Mouse (Mus musculus) G1E (cell line): Measurements from ENCODE around the gene Tmem156. TPM values are rescaled to one million over a fixed set of nuclear protein-coding genes. Genes with fewer than 3 reads are reported as not detected.

Experiments
- ATAC-seq: 2 replicates; pipeline ENCODE4 v1.8.0; 2016; ENCODE audit warnings: mild to moderate bottlenecking; ENCODE audit not compliant: insufficient number of reproducible peaks, poor library complexity, low FRiP score, severe bottlenecking; ENCODE audit errors: extremely low read depth
- DNase-seq: peaks from one replicate; pipeline ENCODE4 v3.0.0; 2012; ENCODE audit warnings: low spot score
- H3K27me3 ChIP-seq: 2 replicates; pipeline ENCODE4 v1.6.1; 2012; ENCODE audit warnings: mild to moderate bottlenecking, low read length, inconsistent platforms; ENCODE audit not compliant: insufficient read depth
- H3K36me3 ChIP-seq: replicated peaks from 2 replicates; pipeline ENCODE3; 2012; ENCODE audit warnings: mild to moderate bottlenecking, inconsistent platforms
- H3K4me1 ChIP-seq: 2 replicates; pipeline ENCODE4 v1.6.1; 2012; ENCODE audit warnings: low read depth, low read length, inconsistent platforms, mixed read lengths; ENCODE audit not compliant: insufficient read depth
- H3K4me3 ChIP-seq: 2 replicates; pipeline ENCODE4 v1.5.1; 2012; ENCODE audit warnings: low read depth, mild to moderate bottlenecking, inconsistent platforms, low read length, moderate library complexity, mixed read lengths
- H3K9me3 ChIP-seq: replicated peaks from 2 replicates; pipeline ENCODE4 v1.6.1; 2012; ENCODE audit warnings: inconsistent platforms
- CTCF ChIP-seq: IDR thresholded peaks from 2 replicates; pipeline ENCODE4 v1.5.1; 2012; ENCODE audit warnings: low read depth, low read length, inconsistent platforms, mixed read lengths
- GATA1 ChIP-seq: IDR thresholded peaks from 2 replicates; pipeline ENCODE4 v1.6.1; 2012; ENCODE audit warnings: borderline replicate concordance, low read length, inconsistent platforms, mixed read lengths
- GATA2 ChIP-seq: IDR thresholded peaks from 2 replicates; pipeline ENCODE4 v1.6.1; 2012; ENCODE audit warnings: low read depth, low read length, inconsistent platforms, borderline replicate concordance
- POLR2AphosphoS5 ChIP-seq: IDR thresholded peaks from 2 replicates; pipeline ENCODE4 v1.6.1; 2012; ENCODE audit warnings: low read depth, low read length, inconsistent platforms; ENCODE audit not compliant: insufficient replicate concordance
- TAL1 ChIP-seq: conservative IDR thresholded peaks from 2 replicates; pipeline ENCODE4 v1.6.1; 2012; ENCODE audit warnings: low read depth, low read length, inconsistent platforms, mixed read lengths
- polyA plus RNA-seq: library from polyadenylated mRNA; stranded (reverse); fragments of >175 nt; gene quantifications from 2 replicates; pipeline ENCODE4 v1.2.3, GENCODE M21; 2012
- total RNA-seq, 2 experiments: library from RNA; stranded (forward) in 1 of 2; stranded (reverse) in 1 of 2; fragments of 200-1000 nt in 1 of 2; fragments of >200 nt in 1 of 2; fragmentation: Nextera tagmentation in 1 of 2; gene quantifications; 2 replicates each; pipeline ENCODE4 v1.2.3; 2014 to 2017

Tmem156 gene
- total RNA-seq (2014; fragmentation: Nextera tagmentation) (0.78 TPM in 1 of 2 replicates, not detected in the other), total RNA-seq (2017) (2.6 and 2.7 TPM in 2 replicates), polyA plus RNA-seq (not detected in 2 replicates)

DNA sequence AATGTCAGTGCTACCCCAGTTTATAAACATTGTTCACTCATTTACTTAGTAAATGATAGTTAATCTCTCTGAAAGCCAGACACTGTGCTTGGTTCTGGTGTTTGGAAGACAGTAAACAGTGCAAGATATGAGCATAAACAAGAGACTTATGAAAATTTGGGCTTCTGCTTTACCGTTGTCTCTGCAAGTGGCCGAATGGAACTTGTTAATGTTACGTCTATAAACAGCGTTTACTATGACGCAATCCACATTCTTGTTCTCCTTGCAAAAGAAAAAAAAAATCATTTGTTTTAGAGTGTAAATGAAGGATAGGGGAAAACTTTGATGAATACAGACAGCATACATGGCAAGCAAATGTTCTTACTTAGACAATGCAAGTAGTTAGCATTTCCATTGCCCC, at the start of gene Tmem156:
Tmem156 (minus strand) TSS at position 212 of the 400 bp plus-strand sequence.
- no peaks in the 10 kb centered on the region for H3K4me1 ChIP-seq
- DNase-seq, result no peak
- no peaks in the 10 kb centered on the region for H3K36me3 ChIP-seq
- ATAC-seq, result no peak
- no peaks in the 10 kb centered on the region for H3K27me3 ChIP-seq
- no peaks in the 10 kb centered on the region for H3K9me3 ChIP-seq
- no peak for TF ChIP-seq GATA2
- TF ChIP-seq CTCF, result no peak
- no peak for TF ChIP-seq POLR2AphosphoS5
- no peak for TF ChIP-seq TAL1
- no peak for TF ChIP-seq GATA1
- no peak within 1 kb of the TSS for H3K4me3 ChIP-seq

DNA sequence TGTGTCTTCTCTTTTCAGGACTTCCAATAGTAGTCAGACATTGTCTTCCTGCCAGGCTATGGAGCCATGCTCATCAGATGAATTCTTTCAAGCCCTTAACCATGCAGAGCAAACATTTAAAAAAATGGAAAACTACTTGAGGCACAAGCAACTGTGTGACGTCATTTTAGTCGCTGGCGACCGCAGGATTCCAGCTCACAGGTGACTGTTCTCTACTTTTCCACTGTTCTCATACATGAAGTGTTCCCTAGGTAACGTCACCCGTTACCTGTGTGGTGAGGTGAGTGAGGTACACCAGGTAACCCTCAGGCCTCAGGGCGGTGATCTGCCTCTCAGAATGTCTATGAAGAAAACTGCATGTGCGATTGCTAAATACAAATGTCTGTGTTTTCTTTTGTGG, 49.3 kb upstream of the Tmem156 start:
- H3K4me1 ChIP-seq, result no peaks in the 10 kb centered on the region
- peaks cover 6% of the 10 kb centered on the region for H3K27me3 ChIP-seq
- DNase-seq, result no peak
- no peak for ATAC-seq
- no peak overlapping the region for H3K4me3 ChIP-seq
- no peaks in the 10 kb centered on the region for H3K36me3 ChIP-seq
- H3K9me3 ChIP-seq, result no peaks in the 10 kb centered on the region
- TF ChIP-seq POLR2AphosphoS5 (no peak), GATA2 (no peak), CTCF (no peak), GATA1 (no peak), TAL1 (no peak)

DNA sequence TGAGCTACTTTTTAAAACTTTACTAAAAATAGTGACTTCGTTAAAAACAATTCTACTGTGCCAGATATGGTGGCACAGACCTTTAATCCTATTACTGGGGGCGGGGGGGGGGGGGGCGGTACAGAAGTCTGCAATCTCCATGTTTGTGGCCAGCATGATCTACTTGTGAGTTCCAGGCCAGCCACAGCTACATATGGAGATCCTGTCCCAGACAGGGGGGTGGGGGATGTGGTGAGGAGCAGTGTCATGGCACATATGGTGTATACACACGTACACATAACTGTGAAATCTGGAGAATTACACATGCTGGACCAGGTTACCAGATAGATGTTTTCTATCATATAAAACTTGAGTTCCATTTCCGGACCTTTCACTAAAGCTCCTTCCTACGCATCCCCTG, 45.1 kb upstream of the Tmem156 start:
- ATAC-seq, result no peak
- no peaks in the 10 kb centered on the region for H3K4me1 ChIP-seq
- H3K27me3 ChIP-seq, result peaks cover 2% of the 10 kb centered on the region; the same call in 1 of the 2 replicates
- no peak overlapping the region for H3K4me3 ChIP-seq
- TF ChIP-seq CTCF (no peak), POLR2AphosphoS5 (no peak)
- no peak for DNase-seq
- H3K9me3 ChIP-seq, result no peaks in the 10 kb centered on the region
- H3K36me3 ChIP-seq, result no peaks in the 10 kb centered on the region

DNA sequence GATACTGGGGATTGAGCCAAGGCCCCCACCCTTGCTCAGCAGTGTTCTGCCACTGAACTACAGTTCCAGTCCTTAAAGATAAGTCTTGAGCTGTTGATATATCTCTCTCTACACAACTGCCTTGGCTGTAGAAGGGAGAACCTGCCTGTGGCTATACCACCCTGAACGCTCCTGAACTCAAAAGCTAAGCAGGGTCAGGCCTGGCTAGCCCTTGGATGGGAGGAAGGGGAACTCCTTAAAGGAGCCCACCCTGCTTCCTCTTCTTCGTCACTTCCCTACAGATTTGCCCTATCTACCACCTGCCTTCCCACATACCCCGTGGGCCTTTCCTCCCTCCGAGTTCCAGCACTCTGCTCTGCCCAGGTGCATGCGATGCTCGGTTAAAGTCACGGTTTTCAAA, 44.2 kb upstream of the Tmem156 start:
- no peak for DNase-seq
- ATAC-seq, result no peak
- H3K27me3 ChIP-seq, result peaks cover 2% of the 10 kb centered on the region; the same call in 1 of the 2 replicates

DNA sequence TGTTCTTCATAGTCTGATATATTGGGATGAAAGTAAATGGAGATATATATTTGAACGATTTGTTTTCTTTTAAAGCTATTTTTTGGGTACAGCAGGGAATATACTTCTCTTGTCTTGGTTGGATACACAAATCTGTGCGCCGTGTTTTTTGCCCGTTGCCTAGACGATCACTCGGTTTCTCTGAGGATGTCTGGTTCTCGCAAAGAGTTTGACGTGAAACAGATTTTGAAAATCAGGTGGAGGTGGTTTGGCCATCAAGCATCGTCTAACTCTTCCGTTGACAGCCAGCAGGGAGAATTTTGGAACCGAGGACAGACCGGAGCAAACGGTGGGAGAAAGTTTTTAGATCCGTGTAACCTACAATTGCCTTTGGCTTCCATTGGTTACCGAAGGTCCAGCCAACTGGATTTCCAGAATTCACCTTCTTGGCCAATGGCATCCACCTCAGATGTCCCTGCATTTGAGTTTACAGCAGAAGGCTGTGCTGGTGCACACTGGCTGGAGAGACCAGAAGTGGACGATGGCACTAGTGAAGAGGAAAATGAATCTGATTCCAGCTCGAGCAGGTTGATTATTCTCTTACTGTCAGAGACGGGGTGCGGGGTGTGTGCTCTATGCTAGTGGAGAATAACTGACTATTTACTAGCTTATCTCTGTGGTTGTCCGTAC, 39.4 kb upstream of the Tmem156 start:
- H3K9me3 ChIP-seq, result no peaks in the 10 kb centered on the region
- TF ChIP-seq TAL1, result no peak
- no peak for ATAC-seq
- H3K4me3 ChIP-seq, result no peak overlapping the region
- no peaks in the 10 kb centered on the region for H3K36me3 ChIP-seq
- H3K4me1 ChIP-seq, result no peaks in the 10 kb centered on the region
- DNase-seq, result no peak
- no peaks in the 10 kb centered on the region; the same call in 1 of the 2 replicates for H3K27me3 ChIP-seq

More for the DNA sequence above, 44.2 kb upstream of the Tmem156 start:
- TF ChIP-seq POLR2AphosphoS5 (no peak), GATA1 (no peak)
- H3K4me3 ChIP-seq, result no peak overlapping the region
- H3K4me1 ChIP-seq, result no peaks in the 10 kb centered on the region
- H3K9me3 ChIP-seq, result no peaks in the 10 kb centered on the region
- H3K36me3 ChIP-seq, result no peaks in the 10 kb centered on the region

DNA sequence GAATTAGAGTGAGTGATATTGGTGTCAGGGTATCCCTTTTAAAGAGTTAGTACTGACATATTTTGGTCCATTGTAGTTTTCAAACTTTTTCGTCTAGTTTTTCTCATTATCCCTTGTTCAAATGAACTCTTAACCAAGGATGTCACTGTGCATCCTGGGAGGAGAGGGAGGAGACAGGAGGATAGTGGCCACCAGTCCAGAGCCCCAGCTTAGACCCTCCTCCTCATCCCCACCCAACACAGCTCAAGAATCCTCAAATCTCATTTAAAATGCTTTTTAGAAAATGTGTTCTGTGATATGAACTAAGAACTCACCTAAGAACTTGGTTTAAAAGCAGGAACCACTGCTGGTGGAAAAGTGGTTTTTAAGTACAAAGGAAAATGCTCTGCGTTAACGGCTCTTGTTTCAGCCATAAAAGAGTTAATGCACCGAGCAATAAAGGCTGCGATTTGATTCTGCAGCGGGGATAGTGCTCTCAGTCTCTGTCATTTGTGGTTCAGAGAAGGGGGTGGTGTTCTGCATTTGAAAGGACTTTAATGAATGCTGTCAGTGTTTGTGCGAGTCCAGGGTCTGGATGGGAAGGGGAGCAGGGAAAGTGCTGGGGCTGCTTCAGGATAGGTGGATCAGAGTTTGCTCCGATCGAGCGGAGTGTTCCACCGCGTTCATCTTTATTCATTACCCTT, 38.7 kb upstream of the Tmem156 start:
- DNase-seq (no peak), ATAC-seq (no peak)
- H3K4me3 ChIP-seq, result no peak overlapping the region
- H3K36me3 ChIP-seq, result no peaks in the 10 kb centered on the region
- H3K27me3 ChIP-seq, result no peaks in the 10 kb centered on the region
- no peak for TF ChIP-seq CTCF
- no peaks in the 10 kb centered on the region for H3K9me3 ChIP-seq
- no peaks in the 10 kb centered on the region for H3K4me1 ChIP-seq

DNA sequence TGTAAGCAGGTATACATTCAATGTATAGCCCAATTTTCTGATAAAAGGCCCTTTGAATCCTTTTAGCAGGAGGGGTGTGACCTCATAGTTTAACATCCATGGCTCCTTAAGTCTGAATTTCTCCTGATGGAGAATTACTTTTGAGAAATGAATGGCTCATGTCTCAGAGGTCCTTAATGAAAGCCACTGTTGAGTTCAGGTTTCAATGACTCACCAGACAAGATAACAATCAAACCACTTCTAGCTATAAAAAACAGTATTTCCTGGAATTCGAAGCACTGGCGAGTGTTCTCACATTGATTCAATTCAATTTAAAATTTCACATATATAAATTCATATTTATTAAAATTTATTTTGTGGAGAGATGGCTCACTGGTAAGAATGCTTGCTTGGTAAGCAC, 36.5 kb upstream of the Tmem156 start:
- H3K9me3 ChIP-seq, result no peaks in the 10 kb centered on the region
- TF ChIP-seq GATA1 (no peak), POLR2AphosphoS5 (no peak), CTCF (no peak), TAL1 (no peak), GATA2 (no peak)
- no peaks in the 10 kb centered on the region for H3K36me3 ChIP-seq
- ATAC-seq (no peak), DNase-seq (no peak)
- no peaks in the 10 kb centered on the region for H3K27me3 ChIP-seq
- H3K4me3 ChIP-seq, result no peak overlapping the region
- H3K4me1 ChIP-seq, result no peaks in the 10 kb centered on the region
